Mouse (Mus musculus): ENCODE measurements around the gene Gabre. TPM values are rescaled to one million over a fixed set of nuclear protein-coding genes. Genes with fewer than 3 reads are reported as not detected.

The Gabre gene
- polyA plus RNA-seq (2016; fragmentation: Nextera tagmentation; extraction: Ambion mirVana), result 0.73 and 0.93 TPM in 2 replicates

- 0 out of 2 replicates have a peak, but pooled peaks cover 3% of the 10 kb centered on the region for H3K9me3 ChIP-seq
- H3K27me3 ChIP-seq (ENCODE audit: insufficient read depth, poor library complexity, severe bottlenecking), result 0 out of 2 replicates have a peak, but pooled peaks cover 4% of the 10 kb centered on the region
- WGBS, result 12% methylated on average over 35 of the region's 36 CpGs
- peak; percentile 62 for DNase-seq (ENCODE audit: low spot score)
- H3K4me3 ChIP-seq, result peak within 1 kb of the TSS; percentile 53
- peak within 1 kb of the TSS; percentile 67; the same call in 1 of the 2 replicates for H3K27ac ChIP-seq
- H3K36me3 ChIP-seq, result no peaks in the 10 kb centered on the region
- H3K4me1 ChIP-seq (replicated peaks), result peaks cover 3% of the 10 kb centered on the region; the same call in 1 of the 2 replicates
Measured at GRCm38 (mm10) chrX:72274659-72275371, at the start of gene Gabre. TSS of gene Gabre (minus strand) at chrX:72274803.

GRCm38 (mm10) chrX:72297812-72298211 lies 23.2 kb upstream of the Gabre start:
- WGBS, result 93% methylated on average over 2 of the region's 2 CpGs
- DNase-seq (ENCODE audit: low spot score), result no peak
- Histone ChIP-seq H3K4me3 (no peak overlapping the region), H3K27me3 (ENCODE audit: insufficient read depth, poor library complexity, severe bottlenecking) (no peaks in the 10 kb centered on the region), H3K27ac (no peak overlapping the region), H3K4me1 (replicated peaks) (no peaks in the 10 kb centered on the region), H3K9me3 (no peaks in the 10 kb centered on the region), H3K36me3 (no peaks in the 10 kb centered on the region)

GRCm38 (mm10) chrX:72275372-72275663 lies 715 bp upstream of the Gabre start:
- no peaks in the 10 kb centered on the region for H3K9me3 ChIP-seq
- H3K4me1 ChIP-seq (replicated peaks), result peaks cover 3% of the 10 kb centered on the region; the same call in 1 of the 2 replicates
- 0 out of 2 replicates have a peak overlapping the region, but pooled peaks have one; percentile 53 for H3K4me3 ChIP-seq
- H3K27me3 ChIP-seq (ENCODE audit: insufficient read depth, poor library complexity, severe bottlenecking), result 0 out of 2 replicates have a peak, but pooled peaks cover 4% of the 10 kb centered on the region
- no peaks in the 10 kb centered on the region for H3K36me3 ChIP-seq
- WGBS, result 70% methylated on average over 1 of the region's 1 CpGs
- no peak for DNase-seq (ENCODE audit: low spot score)
- H3K27ac ChIP-seq, result no peak overlapping the region

- 18% methylated on average over 27 of the region's 27 CpGs for WGBS
- Histone ChIP-seq H3K9me3 (0 out of 2 replicates have a peak, but pooled peaks cover 3% of the 10 kb centered on the region), H3K4me3 (peak overlapping the region; percentile 53), H3K36me3 (no peaks in the 10 kb centered on the region), H3K4me1 (replicated peaks) (peaks cover 3% of the 10 kb centered on the region; the same call in 1 of the 2 replicates), H3K27me3 (ENCODE audit: insufficient read depth, poor library complexity, severe bottlenecking) (0 out of 2 replicates have a peak, but pooled peaks cover 4% of the 10 kb centered on the region), H3K27ac (peak overlapping the region; percentile 23; the same call in 1 of the 2 replicates)
- DNase-seq (ENCODE audit: low spot score), result no peak
Measured at GRCm38 (mm10) chrX:72273966-72274658, 491 bp downstream of the Gabre start.

GRCm38 (mm10) chrX:72270637-72271036 lies 4.0 kb downstream of the Gabre start:
- no peak for DNase-seq (ENCODE audit: low spot score)
- WGBS, result 97% methylated on average over 11 of the region's 11 CpGs
- H3K4me1 ChIP-seq (replicated peaks), result peaks cover 3% of the 10 kb centered on the region; the same call in 1 of the 2 replicates

GRCm38 (mm10) chrX:72221717-72222116 lies 52.9 kb downstream of the Gabre start, which contains the start of gene Magea4:
TSS of gene Magea4 (plus strand) at chrX:72222017.
- H3K36me3 ChIP-seq, result no peaks in the 10 kb centered on the region
- WGBS, result 85% methylated on average over 2 of the region's 2 CpGs

More at GRCm38 (mm10) chrX:72270637-72271036, 4.0 kb downstream of the Gabre start:
- H3K27ac ChIP-seq, result no peak overlapping the region
- no peaks in the 10 kb centered on the region for H3K36me3 ChIP-seq
- H3K27me3 ChIP-seq (ENCODE audit: insufficient read depth, poor library complexity, severe bottlenecking), result 0 out of 2 replicates have a peak, but pooled peaks cover 4% of the 10 kb centered on the region
- H3K4me3 ChIP-seq, result no peak overlapping the region
- H3K9me3 ChIP-seq, result 0 out of 2 replicates have a peak, but pooled peaks cover 3% of the 10 kb centered on the region

More at GRCm38 (mm10) chrX:72221717-72222116, 52.9 kb downstream of the Gabre start, which contains the start of gene Magea4:
- Histone ChIP-seq H3K4me1 (replicated peaks) (no peaks in the 10 kb centered on the region), H3K27me3 (ENCODE audit: insufficient read depth, poor library complexity, severe bottlenecking) (no peaks in the 10 kb centered on the region), H3K4me3 (no peak within 1 kb of the TSS), H3K9me3 (no peaks in the 10 kb centered on the region), H3K27ac (no peak within 1 kb of the TSS)
- no peak for DNase-seq (ENCODE audit: low spot score)

MicroRNA genes within 50 kb of the gene (microRNA counts, 519-probe panel; counts per million panel counts)
- microRNA mmu-miR-224 (1,255 counts per million, percentile 77 among the panel's probes with 10 or more counts), microRNA mmu-miR-452 (1,255 counts per million, percentile 77 among the panel's probes with 10 or more counts)

Other genes with a start within 250 kb of the Gabre start
- not detected in 2 replicates for gene Magea4, start 52.8 kb downstream of the Gabre start, polyA plus RNA-seq (2016; fragmentation: Nextera tagmentation; extraction: Ambion mirVana)
- not detected in 2 replicates for gene Magea10, start 112.1 kb upstream of the Gabre start, polyA plus RNA-seq (2016; fragmentation: Nextera tagmentation; extraction: Ambion mirVana)

Measured in hindbrain, embryonic 10.5 days (tissue).